ENCODE assay signal across 8 mouse cellular contexts in genomic region chr15:82244115-82244804, GRCm38 (mm10). TPM values are rescaled to one million over a fixed set of nuclear protein-coding genes. Genes with fewer than 3 reads are reported as not detected.
DNase-seq lines count a peak whose midpoint lies in the region; ATAC-seq lines count a peak whose summit lies in the region.

Gene Cenpm, minus strand, starts transcription at chr15:82244748.

- H3K36me3 ChIP-seq in intestine, embryonic 14.5 days (ENCODE audit: control insufficient read depth, insufficient read depth, low read length), result no peaks in the 10 kb centered on the region

- peak; percentile 97 for ATAC-seq in intestine, embryonic 14.5 days (replicated peaks; ENCODE audit: low FRiP score, low TSS enrichment, low read depth)

- H3K4me3 ChIP-seq in intestine, embryonic 14.5 days (ENCODE audit: low read depth, low read length), result peak within 1 kb of the TSS; percentile 84

- no peaks in the 10 kb centered on the region for H3K27me3 ChIP-seq in intestine, embryonic 14.5 days (replicated peaks; ENCODE audit: control insufficient read depth, insufficient read depth, low read length)

- peak within 1 kb of the TSS; percentile 87 for H3K4me2 ChIP-seq in intestine, embryonic 14.5 days (ENCODE audit: low read length)

- no peaks in the 10 kb centered on the region for H3K9me3 ChIP-seq in intestine, embryonic 14.5 days (ENCODE audit: control insufficient read depth, low read length)

- H3K4me1 ChIP-seq in intestine, embryonic 14.5 days (replicated peaks; ENCODE audit: control insufficient read depth, insufficient read depth, low read length), result peaks cover 3% of the 10 kb centered on the region; the same call in 1 of the 2 replicates

- H3K9ac ChIP-seq in intestine, embryonic 14.5 days (ENCODE audit: low read length), result peak within 1 kb of the TSS; percentile 66

- peak; percentile 84 for DNase-seq in adipocyte (ENCODE audit: low spot score)
- DNase-seq in embryo, embryonic 10 days (ENCODE audit: low spot score), result peak; percentile 97
- peak; percentile 92 for DNase-seq in gastrocnemius, postnatal 14 days
- peak; percentile 97 for DNase-seq in intestine, embryonic 14.5 days (ENCODE audit: low spot score)
- DNase-seq in left cerebral cortex, postnatal 14 days (ENCODE audit: low spot score in 2 of 2), result peak; percentile 94 to 95
- peak; percentile 90 for DNase-seq in mesoderm, embryonic 11.5 days (ENCODE audit: low read depth, low spot score)
- DNase-seq in right cerebral cortex, postnatal 36 days (ENCODE audit: low spot score in 2 of 2), result peak; percentile 85 to 90
- DNase-seq in yolk sac, embryonic 10.5 days (ENCODE audit: low spot score), result peak; percentile 92

- WGBS in intestine, embryonic 14.5 days, result under 1% methylated on average over 62 of the region's 65 CpGs

- intact Hi-C loops in gastrocnemius, postnatal 14 days (cut with DNase I; ENCODE audit: low total_unique reads), result no loop called here
- intact Hi-C loops in left cerebral cortex, postnatal 14 days (cut with DNase I), result no loop called here

- H3K27ac ChIP-seq in intestine, embryonic 14.5 days (ENCODE audit: low read depth), result peak within 1 kb of the TSS; percentile 65

RNA-seq across cellular contexts. Expression of gene Cenpm, which starts in this region (rescaled TPM):
- 1 to 10 TPM; 1.8 to 2.6 TPM for total RNA-seq in gastrocnemius, postnatal 14 days (2021)
- 64.9 and 70.3 TPM in 2 replicates for polyA plus RNA-seq in intestine, embryonic 14.5 days (2014; fragmentation: Nextera tagmentation; extraction: Ambion mirVana)
- 1 to 10 TPM; 3.3 to 5.0 TPM for total RNA-seq in left cerebral cortex, postnatal 14 days (2021)

Comparison
In these comparisons a context has a peak if more than half of its experiments do, and no peak if none do; other contexts are left out.
1. Peak in every context shown above with its lines: DNase-seq, ATAC-seq, H3K4me3 ChIP-seq and H3K27ac ChIP-seq.